Mouse (Mus musculus): ENCODE data around the gene Kif23. TPM values are rescaled to one million over a fixed set of nuclear protein-coding genes. Genes with fewer than 3 reads are reported as not detected.

The Kif23 gene
- 1 to 10 TPM; 1.9 to 2.0 TPM for total RNA-seq (2021)
- long read RNA-seq, experiment 1, result 0 reads
- long read RNA-seq, experiment 2, result 0 reads

DNA sequence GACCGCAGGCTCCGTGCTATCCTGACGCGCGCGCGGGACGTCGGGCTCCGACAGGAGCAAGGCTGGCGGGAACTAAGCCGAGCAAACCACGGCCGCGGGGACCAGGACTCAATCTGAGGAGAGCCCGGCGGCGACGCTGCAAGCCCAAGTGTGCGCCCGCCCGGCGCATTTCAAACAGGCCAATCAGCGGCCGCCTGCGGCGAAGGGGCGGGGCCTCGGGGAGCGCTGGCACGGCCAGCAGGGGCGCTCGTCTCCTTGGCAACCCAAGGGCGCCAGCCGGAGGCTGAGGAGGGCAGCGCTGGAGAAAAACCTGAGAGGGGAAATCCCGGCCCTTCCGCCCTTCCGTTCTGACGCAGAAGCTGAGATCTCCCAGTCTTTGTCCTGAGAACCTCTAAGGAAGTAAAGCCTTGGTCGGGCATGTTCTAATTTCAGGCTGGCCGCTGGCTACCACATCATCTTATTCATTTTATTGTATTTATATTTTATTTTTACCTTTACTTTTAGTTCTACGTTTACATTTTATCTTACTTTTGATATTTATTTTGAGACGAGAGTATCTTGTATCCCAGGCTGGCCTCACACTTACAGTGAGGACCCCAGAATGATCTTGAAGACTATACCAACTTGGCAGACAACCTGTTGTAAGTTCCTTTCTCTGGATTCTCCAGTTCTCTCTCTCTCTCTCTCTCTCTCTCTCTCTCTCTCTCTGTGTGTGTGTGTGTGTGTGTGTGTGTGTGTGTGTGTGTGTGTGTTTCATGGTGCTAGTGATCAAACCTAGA lies at the start of gene Kif23:
Kif23 (minus strand) TSS at position 152 of the 779 bp plus-strand sequence.
- intact Hi-C loops (cut with DNase I), result loop anchor here (5.0 kb wide), 1 partner anchor 295 kb away; no protein-coding TSS in a partner anchor
- peak; percentile 94 to 96 for DNase-seq (ENCODE audit: low spot score in 2 of 2)

DNA sequence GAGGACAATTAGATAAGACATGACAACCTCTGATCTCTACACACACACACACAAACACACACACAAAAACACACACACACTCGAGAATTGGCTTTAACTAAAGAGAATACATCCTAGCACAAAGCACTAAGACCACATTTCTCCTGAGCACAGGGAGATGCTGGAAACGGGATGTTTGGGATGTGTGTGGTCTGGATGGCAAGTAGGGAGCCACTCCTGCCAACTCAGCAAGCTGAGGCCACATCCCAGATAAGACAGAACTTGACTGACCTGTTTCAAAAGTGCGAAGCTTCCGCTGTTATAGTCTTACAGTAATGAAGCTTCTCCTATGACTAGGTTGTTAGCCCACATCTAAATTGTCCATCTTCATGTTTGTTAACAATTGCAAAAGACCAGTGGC lies 44.6 kb upstream of the Kif23 start:
- intact Hi-C loops (cut with DNase I), result no loop called here
- no peak for DNase-seq (ENCODE audit: low spot score in 2 of 2)

DNA sequence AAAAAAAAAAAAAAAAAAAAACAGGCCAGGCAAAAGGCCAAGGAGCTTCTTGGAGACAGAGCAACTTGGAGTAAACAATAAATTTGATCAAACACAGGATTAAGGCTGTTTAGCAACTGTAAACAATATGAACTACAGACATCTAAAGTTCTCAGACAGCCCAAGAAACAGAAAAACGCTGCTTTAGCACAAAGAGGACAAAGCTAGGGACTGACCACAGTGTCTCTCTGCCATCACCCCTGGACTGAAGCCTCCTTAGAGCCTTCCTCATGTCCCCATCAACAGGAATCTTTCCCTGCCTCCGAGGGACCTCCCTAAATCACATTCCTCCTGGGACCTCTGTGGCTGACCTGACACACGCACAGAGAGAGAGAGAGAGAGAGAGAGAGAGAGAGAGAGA lies 44.2 kb upstream of the Kif23 start:
- intact Hi-C loops (cut with DNase I), result no loop called here

DNA sequence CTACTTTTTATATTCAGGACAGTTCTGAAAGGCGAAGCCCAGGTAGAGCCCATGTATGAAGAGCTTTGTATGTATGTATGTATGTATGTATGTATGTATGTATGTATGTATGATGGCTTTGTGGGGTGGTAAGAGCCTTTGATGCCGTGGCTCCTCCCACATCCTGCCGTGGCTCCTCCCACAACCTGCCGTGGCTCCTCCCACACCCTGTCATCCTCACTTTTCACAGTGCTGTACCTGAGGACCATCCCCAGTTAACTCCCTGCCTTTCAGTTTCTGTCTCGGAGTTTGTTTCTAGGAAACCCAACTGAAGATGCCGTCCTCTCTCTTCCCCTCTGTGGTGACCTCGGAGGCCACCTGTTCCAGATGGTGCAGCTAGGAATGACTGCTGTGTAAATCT lies 39.5 kb upstream of the Kif23 start:
- DNase-seq (ENCODE audit: low spot score in 2 of 2), result no peak
- intact Hi-C loops (cut with DNase I), result no loop called here

More for the DNA sequence above, 44.2 kb upstream of the Kif23 start:
- DNase-seq (ENCODE audit: low spot score in 2 of 2), result no peak

DNA sequence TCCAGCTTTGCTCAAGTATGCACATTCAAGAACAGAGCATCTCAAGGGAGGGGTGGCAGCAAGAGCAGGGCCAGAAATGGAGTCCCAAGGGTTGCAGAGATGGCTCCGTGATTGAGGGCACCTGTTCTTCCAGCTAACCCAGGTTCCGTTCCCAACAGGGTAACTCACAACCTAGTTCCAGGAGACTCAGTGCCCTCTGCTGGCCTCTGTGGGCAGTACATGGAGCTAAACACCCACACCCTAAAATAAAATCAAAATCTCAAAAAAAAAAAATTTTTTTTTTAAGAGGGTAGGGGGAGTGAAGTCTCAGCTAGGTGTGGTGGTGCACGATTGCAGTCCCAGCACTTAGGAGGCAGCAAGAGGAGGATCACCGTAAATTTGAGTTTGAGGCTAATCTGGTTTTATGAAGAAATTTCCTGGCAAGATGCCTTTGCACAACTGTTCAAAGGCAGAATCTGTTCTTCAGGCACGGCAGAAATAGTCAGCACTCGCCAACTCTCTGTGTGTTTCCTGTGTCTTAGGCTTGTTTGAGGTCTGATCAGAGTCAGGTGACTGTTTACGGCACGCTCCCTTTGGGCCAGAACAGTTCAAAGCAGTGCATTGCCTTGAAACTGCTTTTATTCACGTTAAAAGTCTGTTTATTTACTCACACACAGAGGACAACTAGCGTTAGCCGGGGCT lies 38.7 kb upstream of the Kif23 start:
- intact Hi-C loops (cut with DNase I), result loop anchor here (1.0 kb wide), 1 partner anchor 20 kb away; no protein-coding TSS in a partner anchor
- DNase-seq (ENCODE audit: low spot score in 2 of 2), result peak; percentile 62 to 64

DNA sequence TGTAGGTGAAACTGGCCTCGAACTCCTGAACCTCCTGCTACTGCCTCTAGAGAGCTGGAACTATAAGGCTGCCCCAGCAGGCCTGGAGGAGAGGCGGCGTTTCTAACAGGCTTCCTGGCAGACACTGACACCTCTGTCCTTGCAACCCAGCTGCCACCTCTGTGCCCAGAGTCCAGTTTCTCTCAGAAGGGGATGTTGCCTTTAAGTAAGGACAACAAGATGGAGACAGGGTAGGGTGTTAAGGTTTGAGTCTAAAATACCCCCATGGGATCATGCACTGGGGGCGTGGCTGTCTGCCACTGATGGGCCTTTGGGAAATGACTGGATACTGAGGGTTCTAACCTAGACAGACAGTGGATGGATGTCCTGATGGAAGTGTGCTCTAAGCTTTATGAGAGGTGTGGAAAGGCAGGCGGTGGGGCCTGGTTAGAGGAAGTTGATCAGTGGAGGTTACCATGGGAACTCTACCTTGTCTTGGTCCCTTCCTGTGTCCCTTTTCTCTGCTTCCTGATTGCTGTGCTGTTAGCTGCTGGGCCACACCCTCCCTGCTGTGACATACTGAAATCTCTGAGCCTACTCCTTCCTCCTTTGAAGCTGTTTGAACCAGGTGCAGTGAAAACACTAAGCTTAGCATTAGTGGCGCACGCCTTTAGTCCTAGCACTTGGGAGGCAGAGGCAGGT lies 36.5 kb upstream of the Kif23 start:
- intact Hi-C loops (cut with DNase I), result no loop called here
- no peak for DNase-seq (ENCODE audit: low spot score in 2 of 2)

DNA sequence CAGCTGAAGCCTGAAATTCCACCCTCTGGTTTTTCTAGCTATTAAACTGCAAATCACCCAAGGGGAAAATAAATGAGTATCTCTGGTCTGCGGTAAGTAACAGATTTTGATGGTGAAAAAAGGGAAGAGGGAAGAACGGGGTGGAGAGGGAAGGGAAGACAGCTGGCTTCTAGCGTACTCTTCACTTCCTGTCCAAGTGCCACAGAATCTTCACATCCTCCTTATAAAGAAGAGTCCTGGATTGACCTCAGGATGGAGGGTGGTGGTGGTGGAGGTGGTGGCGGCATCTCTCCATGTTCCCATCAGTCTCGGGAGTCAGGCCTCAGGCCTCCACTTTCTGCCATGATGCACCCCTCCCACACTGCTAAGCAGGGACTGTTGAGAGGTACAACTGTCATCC lies 35.3 kb upstream of the Kif23 start:
- no peak for DNase-seq (ENCODE audit: low spot score in 2 of 2)
- intact Hi-C loops (cut with DNase I), result no loop called here

DNA sequence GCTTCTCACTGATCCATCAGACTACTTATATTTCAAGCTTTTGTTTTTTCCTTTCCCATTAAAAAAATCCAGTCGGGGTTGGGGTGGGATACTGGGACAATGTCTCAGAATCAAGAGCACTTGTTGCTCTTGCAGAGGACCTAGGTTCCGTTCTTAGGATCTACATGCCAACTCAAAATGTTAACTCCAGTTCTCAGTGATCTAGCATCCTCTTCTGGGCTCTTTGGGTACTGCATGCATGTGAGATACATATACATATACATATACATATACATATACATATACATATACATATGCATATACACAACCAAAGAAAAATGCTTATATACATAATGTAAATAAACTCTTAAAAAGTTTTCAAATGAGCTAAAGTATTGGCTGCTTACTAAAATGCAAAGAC lies 33.4 kb upstream of the Kif23 start:
- intact Hi-C loops (cut with DNase I), result no loop called here
- no peak for DNase-seq (ENCODE audit: low spot score in 2 of 2)

DNA sequence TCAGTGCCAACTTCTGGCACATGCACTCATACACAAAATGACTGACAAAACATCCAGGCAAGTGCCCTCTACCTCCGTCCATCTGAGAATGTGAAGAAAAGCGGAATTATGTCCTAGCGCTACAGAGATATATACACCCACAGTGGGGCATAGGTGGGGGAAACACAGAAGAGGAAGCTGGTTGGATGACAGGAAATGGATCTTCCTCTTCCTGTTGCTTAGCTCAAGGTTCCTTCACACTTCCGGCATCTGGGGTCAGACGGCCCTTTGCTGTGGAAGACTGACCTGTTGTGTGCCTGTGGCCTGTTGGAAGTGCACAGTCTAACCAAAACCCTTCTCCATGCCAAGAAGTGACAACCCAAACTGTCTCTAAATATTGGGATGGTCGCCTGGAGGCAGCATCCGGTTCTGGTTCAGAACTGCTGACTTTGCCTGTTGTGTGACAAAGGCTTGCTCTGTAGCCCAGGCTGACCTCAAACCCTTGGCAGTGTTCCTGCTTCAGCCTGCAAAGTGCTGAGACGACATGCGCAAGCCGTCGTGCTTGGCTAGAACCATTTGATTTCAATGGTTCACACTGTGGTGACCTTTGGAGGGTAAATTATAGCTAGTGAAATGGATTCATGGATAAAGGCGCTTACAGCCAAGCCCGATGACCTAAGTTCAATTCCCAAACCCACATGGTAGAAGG lies 30.8 kb upstream of the Kif23 start:
- intact Hi-C loops (cut with DNase I), result no loop called here
- no peak for DNase-seq (ENCODE audit: low spot score in 2 of 2)

DNA sequence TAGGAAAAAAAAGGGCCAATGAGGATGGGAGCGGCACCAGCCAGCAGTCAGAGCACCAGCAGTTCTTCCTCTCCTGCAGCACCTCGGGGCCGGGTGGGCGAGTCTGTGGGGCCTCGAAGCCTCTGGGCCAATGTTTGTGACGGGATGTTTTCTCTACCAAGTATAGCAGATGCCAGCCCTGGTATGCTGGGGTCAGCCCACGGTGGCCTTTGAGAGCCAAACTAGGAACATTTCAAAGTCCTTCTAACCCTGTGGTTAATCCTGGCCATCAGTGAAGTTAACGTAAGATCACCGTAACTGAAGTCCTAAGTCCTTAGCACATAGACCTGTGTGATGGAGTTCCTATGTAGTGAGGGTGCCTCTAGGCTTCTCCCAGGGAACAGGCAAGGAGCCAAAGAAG lies 25.5 kb upstream of the Kif23 start:
- intact Hi-C loops (cut with DNase I), result no loop called here
- DNase-seq (ENCODE audit: low spot score in 2 of 2), result no peak

DNA sequence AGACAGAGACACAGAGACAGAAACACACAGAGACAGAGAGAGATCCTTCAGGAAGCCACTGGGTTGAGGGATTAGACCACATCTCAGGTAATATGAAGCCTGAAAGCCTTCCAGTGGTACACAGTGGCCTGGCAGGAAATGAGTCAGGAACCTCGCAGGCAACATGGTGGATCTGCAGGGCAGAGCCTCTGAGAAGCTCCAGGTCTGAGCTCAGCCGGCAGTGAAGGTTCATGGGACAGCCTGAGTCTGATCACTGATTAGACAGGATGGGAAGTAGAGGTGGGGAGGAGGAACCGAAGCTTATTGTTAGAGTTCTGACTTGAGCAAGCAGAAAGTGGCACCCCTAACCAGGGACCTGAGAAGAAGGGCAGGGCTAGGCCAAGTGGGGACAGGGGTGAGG lies 24.5 kb upstream of the Kif23 start:
- intact Hi-C loops (cut with DNase I), result no loop called here
- no peak for DNase-seq (ENCODE audit: low spot score in 2 of 2)

DNA sequence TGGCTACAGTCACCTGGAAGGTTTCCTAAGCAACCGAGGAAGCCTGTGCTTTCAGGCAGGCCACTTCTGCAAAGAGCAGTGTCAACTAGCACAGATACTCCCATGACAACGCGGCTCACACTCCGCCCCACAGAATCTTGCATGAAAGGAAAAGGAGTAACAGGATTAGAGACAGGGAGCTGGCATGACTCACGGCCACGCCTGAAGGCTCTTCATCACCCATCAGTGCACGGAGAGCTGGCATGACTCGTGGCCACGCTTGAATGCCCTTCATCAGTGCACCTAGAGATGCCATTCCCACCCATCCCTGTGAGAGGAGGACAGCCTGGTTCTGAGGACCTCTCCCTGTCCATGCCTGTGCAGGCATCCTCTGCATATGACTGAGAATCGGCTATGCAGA lies 20.8 kb upstream of the Kif23 start:
- DNase-seq (ENCODE audit: low spot score in 2 of 2), result peak; percentile 43 to 67
- intact Hi-C loops (cut with DNase I), result loop anchor here (2.0 to 5.0 kb wide), 2 partner anchors 75 to 277 kb away; no protein-coding TSS in a partner anchor

DNA sequence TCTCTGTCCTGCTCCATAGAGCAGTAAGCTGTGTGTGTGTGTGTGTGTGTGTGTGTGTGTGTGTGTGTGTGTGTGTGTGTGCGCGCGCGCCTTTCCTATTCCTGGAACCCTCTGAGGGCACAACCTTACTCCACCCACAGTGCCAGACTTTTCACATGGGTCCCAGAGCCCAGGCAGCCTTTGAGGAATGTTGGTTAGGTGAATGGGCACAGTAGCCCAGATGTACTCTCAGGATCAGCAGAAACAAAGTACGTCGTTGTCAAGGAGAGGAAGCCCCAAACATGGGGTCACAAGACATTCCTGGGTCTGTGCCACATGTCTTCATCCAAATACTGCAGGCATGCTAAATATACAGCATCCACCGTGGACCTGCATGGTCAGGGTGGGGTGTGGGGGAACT lies 19.4 kb upstream of the Kif23 start:
- intact Hi-C loops (cut with DNase I), result loop anchor here (1.0 to 5.0 kb wide), 3 partner anchors 19 to 279 kb away; no protein-coding TSS in a partner anchor
- DNase-seq (ENCODE audit: low spot score in 2 of 2), result no peak

DNA sequence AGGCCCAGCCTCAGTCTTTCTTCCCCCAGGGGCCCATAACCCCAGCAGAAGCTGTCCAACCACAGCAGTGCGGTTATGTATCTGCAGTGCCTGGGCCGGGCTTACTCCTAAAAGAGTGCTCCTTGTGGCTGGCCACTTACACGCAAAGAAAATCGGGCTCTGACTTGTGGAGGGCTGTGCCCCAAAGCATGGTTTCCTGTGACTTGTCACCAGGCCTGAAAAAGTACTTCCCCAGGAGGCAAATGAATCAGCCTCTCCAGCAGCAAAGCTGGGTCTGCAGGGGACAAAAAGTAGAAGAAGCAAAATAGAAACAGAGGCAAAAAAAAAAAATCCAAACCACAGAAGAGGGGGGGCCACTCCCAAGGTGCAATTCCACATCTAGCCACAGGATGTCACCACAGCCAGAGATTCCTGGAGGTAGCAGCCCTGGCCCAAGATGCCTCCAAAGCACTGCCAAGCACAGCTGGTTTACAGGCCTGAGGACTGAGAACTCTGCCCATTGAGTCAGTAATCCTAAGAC lies 18.9 kb upstream of the Kif23 start:
- intact Hi-C loops (cut with DNase I), result loop anchor here (1.0 to 5.0 kb wide), 2 partner anchors 20 to 77 kb away; no protein-coding TSS in a partner anchor

DNA sequence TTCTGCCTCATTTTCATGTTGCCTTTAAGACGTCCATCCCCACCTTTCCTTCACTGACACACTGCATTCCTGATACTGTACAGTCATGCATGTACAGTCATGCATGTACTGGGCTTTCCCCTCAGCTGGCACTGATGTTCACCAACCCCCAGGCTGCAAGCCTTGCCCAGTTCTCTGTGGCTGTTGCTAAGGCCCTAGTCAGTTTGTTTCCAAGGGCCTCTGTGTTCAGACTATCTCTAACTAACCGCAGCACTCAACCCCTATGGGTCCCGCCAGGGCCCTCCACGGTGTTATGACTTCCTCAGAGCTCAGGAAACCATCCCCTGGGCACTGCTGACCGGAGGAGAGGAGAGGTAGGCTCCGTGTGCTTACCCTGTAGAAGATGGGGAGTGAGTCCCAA lies 16.8 kb upstream of the Kif23 start:
- intact Hi-C loops (cut with DNase I), result no loop called here
- no peak for DNase-seq (ENCODE audit: low spot score in 2 of 2)

More for the DNA sequence above, 18.9 kb upstream of the Kif23 start:
- peak; percentile 85 to 88 for DNase-seq (ENCODE audit: low spot score in 2 of 2)

DNA sequence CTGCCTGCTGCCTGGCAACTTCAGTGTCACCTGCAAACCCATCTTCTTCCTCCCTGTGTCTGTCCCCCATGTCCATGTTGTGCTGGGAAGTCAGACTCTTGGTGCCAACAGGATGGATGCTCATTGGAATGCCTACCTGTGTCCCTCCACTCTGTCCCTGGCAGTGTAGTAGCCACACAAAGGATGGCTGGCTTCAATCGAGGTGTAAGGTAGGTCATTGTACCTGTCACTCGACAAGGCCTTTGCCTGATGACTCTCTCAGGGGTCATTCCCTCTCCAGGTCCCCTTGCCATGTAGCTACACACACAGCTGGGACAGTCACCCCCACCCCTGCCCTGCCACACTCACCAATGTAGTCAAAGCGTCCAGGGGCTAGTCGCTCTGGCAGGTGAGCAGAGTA lies 14.6 kb upstream of the Kif23 start:
- intact Hi-C loops (cut with DNase I), result no loop called here
- DNase-seq (ENCODE audit: low spot score in 2 of 2), result no peak

DNA sequence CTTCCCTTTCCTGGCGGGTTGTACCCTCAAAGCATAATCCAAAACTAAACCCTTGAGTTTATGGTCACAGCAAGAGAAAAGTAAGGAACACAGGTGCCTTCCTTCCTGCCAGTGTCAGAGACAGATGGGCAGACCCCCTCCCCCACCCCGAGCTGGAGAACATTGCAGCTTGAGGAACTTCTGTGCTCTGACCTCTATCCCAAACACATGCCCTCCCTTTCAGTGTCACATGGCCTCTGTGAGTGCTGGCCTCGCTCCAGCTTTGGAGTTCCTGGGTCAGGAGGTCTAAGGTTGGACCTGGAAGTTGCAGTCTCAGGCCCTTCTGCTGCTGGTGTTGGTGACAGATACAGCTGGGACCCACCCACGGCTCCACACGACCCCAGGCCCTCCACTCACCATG lies 14.2 kb upstream of the Kif23 start:
- intact Hi-C loops (cut with DNase I), result no loop called here
- peak in 1 of 2 experiments; percentile 29 for DNase-seq (ENCODE audit: low spot score in 2 of 2)

DNA sequence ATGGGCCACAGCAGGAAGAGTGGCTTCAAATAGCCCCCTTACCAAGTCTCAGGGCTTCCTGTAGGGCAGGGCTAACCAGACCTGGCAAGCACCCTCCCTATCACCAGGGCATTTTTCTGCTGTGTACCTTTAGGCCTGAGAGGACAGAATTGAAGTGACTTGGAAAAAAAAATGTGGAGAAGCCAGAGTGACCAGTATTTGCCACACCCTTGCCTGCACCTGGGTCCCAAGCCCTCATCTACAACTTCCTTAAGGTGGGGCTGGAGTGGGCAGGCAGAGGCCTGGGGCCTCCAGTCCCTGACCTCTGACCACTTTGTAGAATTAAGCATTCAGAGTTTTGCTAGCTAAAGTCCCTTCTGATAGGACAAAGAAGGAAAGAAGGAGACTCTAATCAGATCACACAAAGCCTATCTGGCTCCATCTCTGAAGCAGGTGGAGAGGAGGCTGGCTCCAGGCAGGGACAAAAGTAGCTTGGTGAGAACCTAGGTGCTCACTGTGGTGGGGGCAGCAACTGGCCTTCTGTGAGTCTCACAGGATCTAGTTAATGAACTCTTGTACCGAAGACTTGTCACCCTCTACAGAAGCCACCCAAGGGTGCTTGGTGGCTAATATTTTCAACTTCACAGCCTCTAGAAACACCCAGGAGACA lies 13.5 kb upstream of the Kif23 start:
- intact Hi-C loops (cut with DNase I), result no loop called here
- no peak for DNase-seq (ENCODE audit: low spot score in 2 of 2)

DNA sequence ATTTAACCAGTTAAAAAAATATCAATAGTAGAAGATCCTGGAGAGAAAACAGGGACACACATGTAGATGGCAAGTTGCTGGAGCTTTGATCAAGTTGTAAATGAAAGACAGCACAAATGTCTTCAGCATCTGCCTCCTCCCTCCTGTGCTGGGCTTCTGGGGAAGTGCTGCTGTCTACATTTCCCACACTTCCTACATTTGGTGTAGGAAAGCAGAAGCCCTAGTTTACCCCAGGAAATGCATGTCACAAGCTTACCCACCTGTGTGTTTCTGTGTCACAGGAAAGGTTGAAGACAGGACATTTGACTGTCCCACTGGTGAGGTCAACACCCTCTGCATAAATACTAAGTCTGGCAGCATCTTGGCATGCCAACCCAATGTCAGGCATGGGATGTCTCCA lies 8.1 kb upstream of the Kif23 start:
- intact Hi-C loops (cut with DNase I), result no loop called here
- DNase-seq (ENCODE audit: low spot score in 2 of 2), result no peak

All from left cerebral cortex, postnatal 14 days (tissue).